Mouse (Mus musculus): Measurements from ENCODE around the gene Olfr1238. TPM values are rescaled to one million over a fixed set of nuclear protein-coding genes. Genes with fewer than 3 reads are reported as not detected.
A peak's percentile ranks its signal among the peaks of the same experiment; 100 is the strongest.

The Olfr1238 gene
- not detected in 2 replicates for polyA plus RNA-seq (2015; fragmentation: Nextera tagmentation; extraction: Ambion mirVana)

DNA sequence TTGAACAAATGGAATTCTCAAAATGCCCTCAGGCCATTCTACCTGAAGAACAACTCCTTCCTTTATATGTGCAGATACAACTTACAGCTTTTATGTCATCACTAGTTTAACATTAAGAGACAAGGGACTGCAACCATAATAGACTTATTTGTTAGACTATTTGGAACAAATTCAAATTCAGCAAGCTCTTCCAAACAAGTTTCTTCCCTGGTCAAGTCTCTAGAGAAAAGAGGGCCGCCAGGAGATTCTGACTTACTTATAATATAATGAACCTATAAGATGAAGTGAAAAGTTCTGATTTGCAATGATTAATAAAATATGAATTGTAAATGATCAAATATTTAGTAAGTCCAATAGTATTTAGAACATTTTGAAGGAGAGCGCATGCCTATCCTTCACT lies at the start of gene Olfr1238:
Olfr1238 (minus strand) TSS at position 101 of the 400 bp plus-strand sequence.
- no peaks in the 10 kb centered on the region for H3K27me3 ChIP-seq (replicated peaks; ENCODE audit: control insufficient read depth, insufficient read depth, low read length)
- no peak within 1 kb of the TSS for H3K4me3 ChIP-seq (ENCODE audit: low read length)
- no peaks in the 10 kb centered on the region for H3K4me1 ChIP-seq (ENCODE audit: control insufficient read depth, insufficient read depth, low read length)
- no peaks in the 10 kb centered on the region for H3K36me3 ChIP-seq (ENCODE audit: control insufficient read depth, insufficient read depth, low read length)
- H3K9me3 ChIP-seq (ENCODE audit: control insufficient read depth, low read length) = no peaks in the 10 kb centered on the region
- ATAC-seq = no peak
- H3K9ac ChIP-seq (ENCODE audit: low read depth, low read length) = no peak within 1 kb of the TSS
- WGBS = 92% methylated on average over 2 of the region's 2 CpGs
- no peak within 1 kb of the TSS for H3K4me2 ChIP-seq (ENCODE audit: low read depth, low read length)
- no peak within 1 kb of the TSS for H3K27ac ChIP-seq (ENCODE audit: low read length)

DNA sequence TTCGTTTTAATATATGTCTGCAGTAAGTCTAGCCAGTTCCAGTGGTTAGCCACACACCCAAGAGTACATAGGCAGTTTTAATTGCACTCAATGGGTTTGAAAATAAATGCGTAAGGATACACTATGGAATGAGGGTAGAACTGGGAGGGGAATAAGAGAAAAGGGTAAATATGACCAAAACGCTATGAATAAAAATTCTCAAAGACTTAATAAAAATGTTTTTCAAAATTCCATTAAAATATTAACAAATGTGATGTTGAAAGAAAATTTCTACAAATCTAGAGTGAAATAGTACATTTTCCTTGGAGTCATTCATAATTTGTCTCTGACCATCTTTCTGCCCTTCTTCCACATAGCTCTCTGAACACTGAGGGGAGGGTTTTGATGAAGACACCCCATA lies 33.4 kb upstream of the Olfr1238 start, which contains the start of gene Olfr1240:
Olfr1240 (minus strand) TSS at position 101 of the 400 bp plus-strand sequence.
- no peaks in the 10 kb centered on the region for H3K9me3 ChIP-seq (ENCODE audit: control insufficient read depth, low read length)
- 80% methylated on average over 3 of the region's 3 CpGs for WGBS

DNA sequence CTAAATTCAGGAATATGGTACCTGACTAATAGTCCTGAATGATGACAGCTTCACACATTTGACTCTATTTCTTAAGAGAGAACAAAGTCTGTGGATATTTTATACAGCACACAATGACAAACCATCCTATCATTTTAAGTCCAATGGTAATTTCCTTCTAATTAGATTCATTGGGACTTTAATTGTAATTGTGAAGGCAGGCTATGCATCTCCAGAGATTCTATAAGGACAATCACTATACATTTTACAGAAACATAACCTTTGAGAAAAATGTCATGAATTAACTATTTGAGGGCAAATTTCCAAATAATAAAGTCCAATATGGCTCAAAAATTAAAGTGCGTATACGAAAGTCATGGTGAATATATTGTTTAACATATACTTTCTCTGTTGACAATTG lies 10.8 kb upstream of the Olfr1238 start, which contains the start of gene Olfr1239:
Olfr1239 (minus strand) TSS at position 101 of the 400 bp plus-strand sequence.
- H3K4me2 ChIP-seq (ENCODE audit: low read depth, low read length) = no peak within 1 kb of the TSS
- no peaks in the 10 kb centered on the region for H3K27me3 ChIP-seq (replicated peaks; ENCODE audit: control insufficient read depth, insufficient read depth, low read length)
- H3K4me3 ChIP-seq (ENCODE audit: low read length) = no peak within 1 kb of the TSS
- no peaks in the 10 kb centered on the region for H3K9me3 ChIP-seq (ENCODE audit: control insufficient read depth, low read length)
- 96% methylated on average over 2 of the region's 2 CpGs for WGBS
- no peak for ATAC-seq
- no peak within 1 kb of the TSS for H3K9ac ChIP-seq (ENCODE audit: low read depth, low read length)
- H3K27ac ChIP-seq (ENCODE audit: low read length) = no peak within 1 kb of the TSS
- no peaks in the 10 kb centered on the region for H3K4me1 ChIP-seq (ENCODE audit: control insufficient read depth, insufficient read depth, low read length)
- H3K36me3 ChIP-seq (ENCODE audit: control insufficient read depth, insufficient read depth, low read length) = no peaks in the 10 kb centered on the region

More for the DNA sequence above, 33.4 kb upstream of the Olfr1238 start, which contains the start of gene Olfr1240:
- H3K27me3 ChIP-seq (replicated peaks; ENCODE audit: control insufficient read depth, insufficient read depth, low read length) = no peaks in the 10 kb centered on the region
- H3K27ac ChIP-seq (ENCODE audit: low read length) = no peak within 1 kb of the TSS
- ATAC-seq = no peak
- no peaks in the 10 kb centered on the region for H3K36me3 ChIP-seq (ENCODE audit: control insufficient read depth, insufficient read depth, low read length)
- no peak within 1 kb of the TSS for H3K4me2 ChIP-seq (ENCODE audit: low read depth, low read length)
- H3K4me3 ChIP-seq (ENCODE audit: low read length) = no peak within 1 kb of the TSS
- H3K4me1 ChIP-seq (ENCODE audit: control insufficient read depth, insufficient read depth, low read length) = no peaks in the 10 kb centered on the region
- no peak within 1 kb of the TSS for H3K9ac ChIP-seq (ENCODE audit: low read depth, low read length)

DNA sequence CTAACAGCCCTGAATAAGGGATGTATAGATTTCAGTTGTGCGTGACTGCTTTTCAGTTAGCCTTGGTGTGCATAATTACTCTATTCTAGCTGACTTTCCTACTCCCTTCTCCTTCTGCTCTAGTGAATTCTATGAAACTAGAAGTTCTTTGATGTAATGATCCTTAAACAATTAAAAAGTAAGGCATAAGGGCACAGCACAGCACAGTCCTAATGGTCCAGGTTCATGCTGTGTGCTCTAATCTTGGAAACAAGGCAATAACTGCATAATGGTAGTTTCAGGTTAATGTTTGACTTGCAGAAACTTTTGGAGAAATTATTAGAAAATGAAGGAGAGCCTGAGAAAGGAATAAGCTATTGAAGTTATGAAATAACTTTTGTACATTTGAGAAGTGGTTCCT lies 5.1 kb upstream of the Olfr1238 start:
- 78% methylated on average over 1 of the region's 1 CpGs for WGBS
- H3K36me3 ChIP-seq (ENCODE audit: control insufficient read depth, insufficient read depth, low read length) = no peaks in the 10 kb centered on the region
- 0 out of 2 replicates have a peak, but pooled peaks have one; percentile 67 for ATAC-seq

DNA sequence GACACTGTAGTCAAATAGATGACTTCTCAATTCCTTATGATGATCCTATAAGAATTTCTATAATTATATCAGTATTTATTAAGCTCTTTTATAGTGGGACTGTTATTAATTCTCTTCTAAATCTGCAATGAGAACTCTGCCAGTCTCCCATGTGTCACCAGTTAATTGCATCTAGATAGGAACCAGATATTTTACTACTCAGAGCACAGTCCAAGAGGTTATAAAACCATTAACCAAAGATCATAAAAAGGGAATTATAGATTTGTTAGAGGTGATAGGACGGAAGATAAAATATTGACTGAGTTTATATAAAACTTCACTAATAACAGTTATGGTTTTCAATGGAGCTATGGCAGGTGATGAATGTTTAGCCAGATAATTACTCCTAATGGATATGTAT lies 8.6 kb downstream of the Olfr1238 start:
- no peaks in the 10 kb centered on the region for H3K27me3 ChIP-seq (replicated peaks; ENCODE audit: control insufficient read depth, insufficient read depth, low read length)
- no peak overlapping the region for H3K27ac ChIP-seq (ENCODE audit: low read length)
- H3K9me3 ChIP-seq (ENCODE audit: control insufficient read depth, low read length) = no peaks in the 10 kb centered on the region
- H3K4me3 ChIP-seq (ENCODE audit: low read length) = no peak overlapping the region
- ATAC-seq = peak; percentile 92
- H3K36me3 ChIP-seq (ENCODE audit: control insufficient read depth, insufficient read depth, low read length) = no peaks in the 10 kb centered on the region
- H3K4me2 ChIP-seq (ENCODE audit: low read depth, low read length) = no peak overlapping the region
- H3K9ac ChIP-seq (ENCODE audit: low read depth, low read length) = no peak overlapping the region
- 53% methylated on average over 1 of the region's 1 CpGs for WGBS
- no peaks in the 10 kb centered on the region for H3K4me1 ChIP-seq (ENCODE audit: control insufficient read depth, insufficient read depth, low read length)

More for the DNA sequence above, 5.1 kb upstream of the Olfr1238 start:
- Histone ChIP-seq H3K4me1 (ENCODE audit: control insufficient read depth, insufficient read depth, low read length) (no peaks in the 10 kb centered on the region), H3K9ac (ENCODE audit: low read depth, low read length) (no peak overlapping the region), H3K4me3 (ENCODE audit: low read length) (no peak overlapping the region), H3K4me2 (ENCODE audit: low read depth, low read length) (no peak overlapping the region), H3K27me3 (replicated peaks; ENCODE audit: control insufficient read depth, insufficient read depth, low read length) (no peaks in the 10 kb centered on the region), H3K9me3 (ENCODE audit: control insufficient read depth, low read length) (no peaks in the 10 kb centered on the region), H3K27ac (ENCODE audit: low read length) (no peak overlapping the region)

DNA sequence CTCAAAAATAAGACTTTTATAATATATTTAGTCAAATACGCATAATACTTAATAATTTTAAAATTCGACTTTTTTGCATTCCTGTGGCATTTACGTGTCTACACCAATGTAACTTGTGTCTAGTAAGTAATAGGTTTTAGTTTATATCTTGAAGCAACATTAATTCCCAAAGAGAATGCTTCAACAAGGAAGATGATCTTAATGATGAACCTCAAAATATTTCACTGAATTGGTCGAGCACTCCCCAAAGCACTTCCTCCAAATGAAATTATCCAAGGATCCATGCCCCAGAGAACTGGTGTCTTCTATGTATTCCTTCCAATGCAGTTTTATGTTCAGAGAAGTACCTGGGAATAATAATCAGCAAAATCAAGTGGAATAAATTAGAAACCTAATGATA lies 44.7 kb downstream of the Olfr1238 start, which contains the start of gene Olfr1234:
Olfr1234 (minus strand) TSS at position 101 of the 400 bp plus-strand sequence.
- no peak within 1 kb of the TSS for H3K4me3 ChIP-seq (ENCODE audit: low read length)
- no peak within 1 kb of the TSS for H3K27ac ChIP-seq (ENCODE audit: low read length)
- no peak within 1 kb of the TSS for H3K9ac ChIP-seq (ENCODE audit: low read depth, low read length)
- no peaks in the 10 kb centered on the region for H3K27me3 ChIP-seq (replicated peaks; ENCODE audit: control insufficient read depth, insufficient read depth, low read length)
- 86% methylated on average over 4 of the region's 4 CpGs for WGBS
- no peaks in the 10 kb centered on the region for H3K4me1 ChIP-seq (ENCODE audit: control insufficient read depth, insufficient read depth, low read length)
- no peak within 1 kb of the TSS for H3K4me2 ChIP-seq (ENCODE audit: low read depth, low read length)
- H3K9me3 ChIP-seq (ENCODE audit: control insufficient read depth, low read length) = no peaks in the 10 kb centered on the region
- no peak for ATAC-seq
- no peaks in the 10 kb centered on the region for H3K36me3 ChIP-seq (ENCODE audit: control insufficient read depth, insufficient read depth, low read length)

Other genes with a start within 250 kb of the Olfr1238 start
- not detected in 2 replicates for gene Olfr1224-ps1, start 245.6 kb downstream of the Olfr1238 start, polyA plus RNA-seq (2015; fragmentation: Nextera tagmentation; extraction: Ambion mirVana)
- not detected in 2 replicates for gene Olfr1225, start 235.0 kb downstream of the Olfr1238 start, polyA plus RNA-seq (2015; fragmentation: Nextera tagmentation; extraction: Ambion mirVana)
- gene Olfr1226, start 209.6 kb downstream of the Olfr1238 start, polyA plus RNA-seq (2015; fragmentation: Nextera tagmentation; extraction: Ambion mirVana) = not detected in 2 replicates
- gene Olfr1228, start 155.6 kb downstream of the Olfr1238 start, polyA plus RNA-seq (2015; fragmentation: Nextera tagmentation; extraction: Ambion mirVana) = not detected in 2 replicates
- gene Olfr1229, start 121.7 kb downstream of the Olfr1238 start, polyA plus RNA-seq (2015; fragmentation: Nextera tagmentation; extraction: Ambion mirVana) = not detected in 2 replicates
- gene Olfr1230, start 112.4 kb downstream of the Olfr1238 start, polyA plus RNA-seq (2015; fragmentation: Nextera tagmentation; extraction: Ambion mirVana) = not detected in 2 replicates
- not detected in 2 replicates for gene Olfr1231, start 102.6 kb downstream of the Olfr1238 start, polyA plus RNA-seq (2015; fragmentation: Nextera tagmentation; extraction: Ambion mirVana)
- gene Olfr1232, start 80.0 kb downstream of the Olfr1238 start, polyA plus RNA-seq (2015; fragmentation: Nextera tagmentation; extraction: Ambion mirVana) = not detected in 2 replicates
- gene Olfr1233, start 67.3 kb downstream of the Olfr1238 start, polyA plus RNA-seq (2015; fragmentation: Nextera tagmentation; extraction: Ambion mirVana) = not detected in 2 replicates
- gene Olfr1234, start 44.8 kb downstream of the Olfr1238 start, polyA plus RNA-seq (2015; fragmentation: Nextera tagmentation; extraction: Ambion mirVana) = not detected in 2 replicates
- gene Olfr1239, start 10.7 kb upstream of the Olfr1238 start, polyA plus RNA-seq (2015; fragmentation: Nextera tagmentation; extraction: Ambion mirVana) = not detected in 2 replicates
- gene Olfr1240, start 33.3 kb upstream of the Olfr1238 start, polyA plus RNA-seq (2015; fragmentation: Nextera tagmentation; extraction: Ambion mirVana) = not detected in 2 replicates
- not detected in 2 replicates for gene Olfr1241, start 77.5 kb upstream of the Olfr1238 start, polyA plus RNA-seq (2015; fragmentation: Nextera tagmentation; extraction: Ambion mirVana)
- not detected in 2 replicates for gene Olfr1242, start 88.7 kb upstream of the Olfr1238 start, polyA plus RNA-seq (2015; fragmentation: Nextera tagmentation; extraction: Ambion mirVana)
- not detected in 2 replicates for gene Olfr1243, start 121.8 kb upstream of the Olfr1238 start, polyA plus RNA-seq (2015; fragmentation: Nextera tagmentation; extraction: Ambion mirVana)
- gene Olfr1245, start 168.8 kb upstream of the Olfr1238 start, polyA plus RNA-seq (2015; fragmentation: Nextera tagmentation; extraction: Ambion mirVana) = not detected in 2 replicates
- not detected in 2 replicates for gene Olfr1246, start 183.5 kb upstream of the Olfr1238 start, polyA plus RNA-seq (2015; fragmentation: Nextera tagmentation; extraction: Ambion mirVana)
- not detected in 2 replicates for gene Olfr1247, start 204.5 kb upstream of the Olfr1238 start, polyA plus RNA-seq (2015; fragmentation: Nextera tagmentation; extraction: Ambion mirVana)
- gene Olfr1248, start 208.6 kb upstream of the Olfr1238 start, polyA plus RNA-seq (2015; fragmentation: Nextera tagmentation; extraction: Ambion mirVana) = not detected in 2 replicates
- gene Olfr1249, start 225.3 kb upstream of the Olfr1238 start, polyA plus RNA-seq (2015; fragmentation: Nextera tagmentation; extraction: Ambion mirVana) = not detected in 2 replicates